Mouse (Mus musculus): ENCODE measurements at regions not wholly inside any gene's neighbourhood (a gene's known extent, or its start where the extent isn't known, plus 50 kb on each side); places are given as distances from the start of the nearest gene placed in this dataset.

GRCm38 (mm10) chr5:62545785-62546184, 220.2 kb downstream of the Arap2 start:
- Histone ChIP-seq H3K79me2 (ENCODE audit: control insufficient read depth, insufficient read depth) (no peaks in the 10 kb centered on the region), H3K36me3 (ENCODE audit: control insufficient read depth, insufficient read depth) (no peaks in the 10 kb centered on the region), H3K4me3 (no peak overlapping the region), H3K4me2 (ENCODE audit: low read depth) (no peak overlapping the region), H3K27me3 (ENCODE audit: control insufficient read depth, insufficient read depth, insufficient read length) (no peaks in the 10 kb centered on the region), H3ac (ENCODE audit: control insufficient read depth, insufficient read length) (no peak overlapping the region)
- TF ChIP-seq TCF12 (IDR thresholded peaks at IDR 0.05; ENCODE audit: insufficient read depth, poor library complexity, severe bottlenecking) (no peak), REST (IDR thresholded peaks at IDR 0.05; ENCODE audit: insufficient read depth, insufficient read length) (no peak), E2F4 (IDR thresholded peaks at IDR 0.05; ENCODE audit: insufficient read depth) (no peak), USF1 (IDR thresholded peaks at IDR 0.05; ENCODE audit: low read depth) (no peak), SRF (IDR thresholded peaks at IDR 0.05; ENCODE audit: control insufficient read depth, insufficient read length, low read depth) (no peak), POLR2A (IDR thresholded peaks at IDR 0.05; ENCODE audit: insufficient read length, low read depth) (no peak), CEBPB (IDR thresholded peaks at IDR 0.05; ENCODE audit: insufficient read depth, poor library complexity, severe bottlenecking) (no peak), TCF3 (IDR thresholded peaks at IDR 0.05; ENCODE audit: insufficient read length, low read depth) (no peak), MAX (IDR thresholded peaks at IDR 0.05; ENCODE audit: low read depth) (no peak), POLR2AphosphoS2 (IDR thresholded peaks at IDR 0.05; ENCODE audit: insufficient read length, low read depth) (no peak), MYOD1 (IDR thresholded peaks at IDR 0.05; ENCODE audit: control insufficient read depth in 1 of 3, insufficient read length in 2 of 3, low read depth in 2 of 3) (no peak), MYOG (IDR thresholded peaks at IDR 0.05; ENCODE audit: control insufficient read depth in 1 of 3, insufficient read depth in 1 of 3, insufficient read length in 2 of 3, low read depth in 2 of 3) (no peak)

DNA sequence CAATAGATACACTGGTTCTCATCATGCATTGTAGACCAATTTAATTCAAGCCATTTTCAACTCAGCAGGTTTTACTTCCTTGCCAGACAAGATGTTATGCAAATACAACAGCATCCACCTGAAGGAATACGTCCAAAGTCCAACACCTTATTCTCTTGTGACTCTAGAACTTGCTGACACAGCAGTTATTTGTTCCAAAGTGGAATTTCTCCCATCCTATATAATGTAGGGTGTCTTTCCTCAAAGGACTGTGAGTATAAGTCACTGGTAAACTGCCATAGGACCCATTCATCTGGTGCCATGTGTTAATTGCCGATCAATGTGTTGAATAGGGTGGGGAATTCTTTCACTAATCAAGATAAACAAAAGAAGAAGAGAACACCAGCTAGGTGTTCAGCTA, 226.7 kb downstream of the Arap2 start:
- H3K4me3 ChIP-seq, result no peak overlapping the region
- H3K79me2 ChIP-seq (ENCODE audit: control insufficient read depth, insufficient read depth), result no peaks in the 10 kb centered on the region
- no peaks in the 10 kb centered on the region for H3K36me3 ChIP-seq (ENCODE audit: control insufficient read depth, insufficient read depth)
- H3K4me2 ChIP-seq (ENCODE audit: low read depth), result no peak overlapping the region
- TF ChIP-seq POLR2A (IDR thresholded peaks at IDR 0.05; ENCODE audit: insufficient read length, low read depth) (no peak), TCF3 (IDR thresholded peaks at IDR 0.05; ENCODE audit: insufficient read length, low read depth) (no peak), USF1 (IDR thresholded peaks at IDR 0.05; ENCODE audit: low read depth) (no peak), POLR2AphosphoS2 (IDR thresholded peaks at IDR 0.05; ENCODE audit: insufficient read length, low read depth) (no peak), REST (IDR thresholded peaks at IDR 0.05; ENCODE audit: insufficient read depth, insufficient read length) (no peak), CEBPB (IDR thresholded peaks at IDR 0.05; ENCODE audit: insufficient read depth, poor library complexity, severe bottlenecking) (no peak), E2F4 (IDR thresholded peaks at IDR 0.05; ENCODE audit: insufficient read depth) (no peak), MAX (IDR thresholded peaks at IDR 0.05; ENCODE audit: low read depth) (no peak), MYOG (IDR thresholded peaks at IDR 0.05; ENCODE audit: control insufficient read depth in 1 of 3, insufficient read depth in 1 of 3, insufficient read length in 2 of 3, low read depth in 2 of 3) (no peak), MYOD1 (IDR thresholded peaks at IDR 0.05; ENCODE audit: control insufficient read depth in 1 of 3, insufficient read length in 2 of 3, low read depth in 2 of 3) (no peak), SRF (IDR thresholded peaks at IDR 0.05; ENCODE audit: control insufficient read depth, insufficient read length, low read depth) (no peak), TCF12 (IDR thresholded peaks at IDR 0.05; ENCODE audit: insufficient read depth, poor library complexity, severe bottlenecking) (no peak)
- no peaks in the 10 kb centered on the region for H3K27me3 ChIP-seq (ENCODE audit: control insufficient read depth, insufficient read depth, insufficient read length)
- H3ac ChIP-seq (ENCODE audit: control insufficient read depth, insufficient read length), result no peak overlapping the region

DNA sequence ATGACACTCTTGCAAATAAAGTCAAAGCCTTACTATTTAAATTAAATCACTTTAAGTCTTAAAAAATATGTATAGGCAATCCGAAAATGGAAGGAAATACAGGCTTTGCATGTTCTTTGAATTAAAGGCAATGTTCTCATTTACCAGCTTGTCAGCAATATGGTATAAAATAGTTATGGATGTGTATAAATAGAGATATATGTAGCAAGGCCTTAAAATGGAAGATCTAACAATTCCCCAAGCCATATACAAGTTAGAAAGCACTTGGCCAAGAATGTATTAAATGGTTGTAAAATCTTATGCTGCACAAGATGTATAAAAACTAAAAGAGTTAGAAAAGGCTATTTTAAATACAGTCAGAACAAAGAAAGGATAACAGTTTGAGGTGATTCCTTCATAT, 254.1 kb downstream of the Arap2 start:
- Histone ChIP-seq H3K4me3 (no peak overlapping the region), H3K4me2 (ENCODE audit: low read depth) (no peak overlapping the region), H3K36me3 (ENCODE audit: control insufficient read depth, insufficient read depth) (no peaks in the 10 kb centered on the region), H3ac (ENCODE audit: control insufficient read depth, insufficient read length) (no peak overlapping the region), H3K27me3 (ENCODE audit: control insufficient read depth, insufficient read depth, insufficient read length) (no peaks in the 10 kb centered on the region), H3K79me2 (ENCODE audit: control insufficient read depth, insufficient read depth) (no peaks in the 10 kb centered on the region)
- no peak for TF ChIP-seq MYOD1 (IDR thresholded peaks at IDR 0.05; ENCODE audit: control insufficient read depth in 1 of 3, insufficient read length in 2 of 3, low read depth in 2 of 3)
- TF ChIP-seq POLR2AphosphoS2 (IDR thresholded peaks at IDR 0.05; ENCODE audit: insufficient read length, low read depth), result no peak
- no peak for TF ChIP-seq POLR2A (IDR thresholded peaks at IDR 0.05; ENCODE audit: insufficient read length, low read depth)
- no peak for TF ChIP-seq USF1 (IDR thresholded peaks at IDR 0.05; ENCODE audit: low read depth)
- TF ChIP-seq CEBPB (IDR thresholded peaks at IDR 0.05; ENCODE audit: insufficient read depth, poor library complexity, severe bottlenecking), result no peak
- no peak for TF ChIP-seq MYOG (IDR thresholded peaks at IDR 0.05; ENCODE audit: control insufficient read depth in 1 of 3, insufficient read depth in 1 of 3, insufficient read length in 2 of 3, low read depth in 2 of 3)

GRCm38 (mm10) chr5:62483521-62483920, 282.4 kb downstream of the Arap2 start:
- TF ChIP-seq USF1 (IDR thresholded peaks at IDR 0.05; ENCODE audit: low read depth) (no peak), REST (IDR thresholded peaks at IDR 0.05; ENCODE audit: insufficient read depth, insufficient read length) (peak; percentile 86)
- Histone ChIP-seq H3K79me2 (ENCODE audit: control insufficient read depth, insufficient read depth) (no peaks in the 10 kb centered on the region), H3K4me3 (no peak overlapping the region), H3ac (ENCODE audit: control insufficient read depth, insufficient read length) (no peak overlapping the region), H3K36me3 (ENCODE audit: control insufficient read depth, insufficient read depth) (no peaks in the 10 kb centered on the region), H3K27me3 (ENCODE audit: control insufficient read depth, insufficient read depth, insufficient read length) (no peaks in the 10 kb centered on the region), H3K4me2 (ENCODE audit: low read depth) (no peak overlapping the region)

DNA sequence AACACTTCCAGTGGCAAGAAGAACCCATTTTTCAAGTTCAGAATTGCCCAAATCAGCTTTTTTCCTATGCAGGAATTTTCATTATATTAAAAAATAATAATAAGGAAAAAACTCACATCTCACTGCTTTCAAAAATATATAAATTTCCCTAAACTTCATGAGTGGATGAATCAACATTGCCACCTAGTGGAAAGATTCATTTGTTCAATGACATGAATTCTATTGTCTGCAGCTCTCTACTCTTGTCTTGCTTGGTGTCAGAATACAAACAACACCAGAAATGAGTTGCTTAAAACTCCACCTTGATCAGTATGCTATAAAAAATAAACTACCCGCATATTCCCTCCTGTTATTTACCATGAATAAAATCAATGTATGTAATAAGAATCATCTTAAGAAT, 285.0 kb downstream of the Arap2 start:
- no peaks in the 10 kb centered on the region for H3K79me2 ChIP-seq (ENCODE audit: control insufficient read depth, insufficient read depth)
- no peaks in the 10 kb centered on the region for H3K36me3 ChIP-seq (ENCODE audit: control insufficient read depth, insufficient read depth)
- H3ac ChIP-seq (ENCODE audit: control insufficient read depth, insufficient read length), result no peak overlapping the region
- no peak overlapping the region for H3K4me2 ChIP-seq (ENCODE audit: low read depth)
- H3K4me3 ChIP-seq, result no peak overlapping the region
- H3K27me3 ChIP-seq (ENCODE audit: control insufficient read depth, insufficient read depth, insufficient read length), result no peaks in the 10 kb centered on the region
- TF ChIP-seq REST (IDR thresholded peaks at IDR 0.05; ENCODE audit: insufficient read depth, insufficient read length) (no peak), E2F4 (IDR thresholded peaks at IDR 0.05; ENCODE audit: insufficient read depth) (no peak), CEBPB (IDR thresholded peaks at IDR 0.05; ENCODE audit: insufficient read depth, poor library complexity, severe bottlenecking) (no peak), TCF12 (IDR thresholded peaks at IDR 0.05; ENCODE audit: insufficient read depth, poor library complexity, severe bottlenecking) (no peak), MYOD1 (IDR thresholded peaks at IDR 0.05; ENCODE audit: control insufficient read depth in 1 of 3, insufficient read length in 2 of 3, low read depth in 2 of 3) (no peak), TCF3 (IDR thresholded peaks at IDR 0.05; ENCODE audit: insufficient read length, low read depth) (no peak), POLR2A (IDR thresholded peaks at IDR 0.05; ENCODE audit: insufficient read length, low read depth) (no peak), SRF (IDR thresholded peaks at IDR 0.05; ENCODE audit: control insufficient read depth, insufficient read length, low read depth) (no peak), POLR2AphosphoS2 (IDR thresholded peaks at IDR 0.05; ENCODE audit: insufficient read length, low read depth) (no peak), MYOG (IDR thresholded peaks at IDR 0.05; ENCODE audit: control insufficient read depth in 1 of 3, insufficient read depth in 1 of 3, insufficient read length in 2 of 3, low read depth in 2 of 3) (no peak), USF1 (IDR thresholded peaks at IDR 0.05; ENCODE audit: low read depth) (no peak), MAX (IDR thresholded peaks at IDR 0.05; ENCODE audit: low read depth) (no peak)
